In the genomic region with DNA sequence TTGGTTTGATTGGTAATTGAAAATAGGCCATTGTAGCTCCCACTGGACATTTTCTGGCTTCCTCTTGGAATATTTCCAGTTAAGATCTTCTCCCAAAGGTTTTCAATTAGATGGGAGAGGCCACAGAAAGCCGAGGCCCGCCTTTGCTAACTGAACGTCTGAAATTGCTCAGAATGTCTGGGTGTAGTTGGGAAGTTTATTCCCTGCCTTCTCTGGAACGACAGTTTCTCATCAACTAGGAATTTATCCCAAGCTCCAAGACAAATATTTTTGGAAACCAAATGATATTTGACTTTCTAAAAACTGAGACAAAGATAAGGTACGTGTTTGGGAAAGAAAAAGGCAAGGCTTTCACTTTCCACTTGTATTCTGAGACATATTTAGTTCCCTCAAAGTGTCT, we compare ENCODE assay signal across 18 mouse cellular contexts.
DNase-seq lines count a peak whose midpoint lies in the region; ATAC-seq lines count a peak whose summit lies in the region.
"Had no signal": no experiment of that assay in that cellular context is flagged by ENCODE, and none has a peak within 500 bp of the region (broad histone marks: within the 10 kb centered on the region; RNA-seq: fewer than 3 reads in every experiment).

No protein-coding gene starts in this region.

- no peak overlapping the region for H3K27ac ChIP-seq in heart, embryonic 11.5 days (ENCODE audit: low read depth, low read length)
- peak overlapping the region; percentile 40; the same call in 1 of the 2 replicates for H3K27ac ChIP-seq in lung, embryonic 16.5 days (ENCODE audit: low read length)
- H3K27ac ChIP-seq in heart, embryonic 16.5 days (ENCODE audit: low read length): peak overlapping the region; percentile 54
- H3K27ac ChIP-seq in midbrain, embryonic 14.5 days (replicated peaks; ENCODE audit: low read depth, low read length): no peak overlapping the region
- H3K27ac ChIP-seq: hindbrain, embryonic 13.5 days; intestine, embryonic 15.5 days; liver, embryonic 13.5 days; neural tube, embryonic 12.5 days had no signal

- WGBS in heart, embryonic 11.5 days (ENCODE audit: insufficient replicate concordance): 58% methylated on average over 5 of the region's 5 CpGs
- 31% methylated on average over 5 of the region's 5 CpGs for WGBS in lung, embryonic 16.5 days
- WGBS in heart, embryonic 16.5 days: 46% methylated on average over 5 of the region's 5 CpGs
- WGBS in midbrain, embryonic 14.5 days: 83% methylated on average over 5 of the region's 5 CpGs

- no peaks in the 10 kb centered on the region for H3K4me1 ChIP-seq in heart, embryonic 11.5 days (ENCODE audit: control insufficient read depth, insufficient read depth, low read length)
- 0 out of 2 replicates have a peak, but pooled peaks cover 2% of the 10 kb centered on the region for H3K4me1 ChIP-seq in lung, embryonic 16.5 days (replicated peaks; ENCODE audit: control insufficient read depth, insufficient read depth, low read length)
- H3K4me1 ChIP-seq in heart, embryonic 16.5 days (ENCODE audit: control insufficient read depth, insufficient read depth, low read length): peaks cover 2% of the 10 kb centered on the region; the same call in 1 of the 2 replicates
- H3K4me1 ChIP-seq in midbrain, embryonic 14.5 days (ENCODE audit: control insufficient read depth, insufficient read depth, low read length): no peaks in the 10 kb centered on the region
- H3K4me1 ChIP-seq: hindbrain, embryonic 13.5 days; intestine, embryonic 15.5 days; liver, embryonic 13.5 days; megakaryocyte, embryonic 14.5 days; neural tube, embryonic 12.5 days had no signal

- H3K9ac ChIP-seq in heart, embryonic 11.5 days (ENCODE audit: low read depth, low read length): no peak overlapping the region
- no peak overlapping the region for H3K9ac ChIP-seq in lung, embryonic 16.5 days (ENCODE audit: low read length)
- no peak overlapping the region for H3K9ac ChIP-seq in heart, embryonic 16.5 days (ENCODE audit: low read length)
- no peak overlapping the region for H3K9ac ChIP-seq in midbrain, embryonic 14.5 days (replicated peaks; ENCODE audit: low read length)
- H3K9ac ChIP-seq: hindbrain, embryonic 13.5 days; intestine, embryonic 15.5 days; liver, embryonic 13.5 days; neural tube, embryonic 12.5 days had no signal

- no peaks in the 10 kb centered on the region for H3K27me3 ChIP-seq in heart, embryonic 11.5 days (ENCODE audit: control insufficient read depth, insufficient read depth, low read length)
- H3K27me3 ChIP-seq in lung, embryonic 16.5 days (ENCODE audit: control insufficient read depth, insufficient read depth, low read depth, low read length): no peaks in the 10 kb centered on the region
- H3K27me3 ChIP-seq in heart, embryonic 16.5 days (ENCODE audit: control insufficient read depth, insufficient read depth, low read length): no peaks in the 10 kb centered on the region
- H3K27me3 ChIP-seq in midbrain, embryonic 14.5 days (ENCODE audit: control insufficient read depth, insufficient read depth, low read length): no peaks in the 10 kb centered on the region
- H3K27me3 ChIP-seq: hindbrain, embryonic 13.5 days; intestine, embryonic 15.5 days; liver, embryonic 13.5 days; megakaryocyte, embryonic 14.5 days; neural tube, embryonic 12.5 days had no signal

- no peak overlapping the region for H3K4me3 ChIP-seq in heart, embryonic 11.5 days (ENCODE audit: low read depth, low read length)
- H3K4me3 ChIP-seq in lung, embryonic 16.5 days (ENCODE audit: low read length): no peak overlapping the region
- no peak overlapping the region for H3K4me3 ChIP-seq in heart, embryonic 16.5 days (ENCODE audit: low read length)
- H3K4me3 ChIP-seq in midbrain, embryonic 14.5 days (replicated peaks; ENCODE audit: low read depth, low read length): no peak overlapping the region
- H3K4me3 ChIP-seq: hindbrain, embryonic 13.5 days; intestine, embryonic 15.5 days; liver, embryonic 13.5 days; megakaryocyte, embryonic 14.5 days; neural tube, embryonic 12.5 days had no signal

- H3K4me2 ChIP-seq in heart, embryonic 11.5 days: no peak overlapping the region
- H3K4me2 ChIP-seq in lung, embryonic 16.5 days (ENCODE audit: low read depth, low read length): no peak overlapping the region
- no peak overlapping the region for H3K4me2 ChIP-seq in heart, embryonic 16.5 days (ENCODE audit: low read depth, low read length)
- H3K4me2 ChIP-seq in midbrain, embryonic 14.5 days (ENCODE audit: low read length): no peak overlapping the region
- H3K4me2 ChIP-seq: hindbrain, embryonic 13.5 days; intestine, embryonic 15.5 days; liver, embryonic 13.5 days; neural tube, embryonic 12.5 days had no signal

- peak; percentile 88 for DNase-seq in heart, adult 11 months
- no peak for DNase-seq in lung, adult 18-20 months
- DNase-seq in left cerebral cortex, adult 18-20 months (ENCODE audit: low spot score in 2 of 2): no peak
- no peak for DNase-seq in cerebellum, adult 11-12 months
- DNase-seq in midbrain, embryonic 14.5 days: no peak
- DNase-seq: cerebellum, adult 11 months; layer of hippocampus, postnatal 36 days; left cerebral cortex, postnatal 4 days; liver, embryonic 13.5 days; right cerebral cortex, postnatal 25 days had no signal

- H3K36me3 ChIP-seq in heart, embryonic 11.5 days (ENCODE audit: control insufficient read depth, insufficient read depth, low read length): no peaks in the 10 kb centered on the region
- no peaks in the 10 kb centered on the region for H3K36me3 ChIP-seq in lung, embryonic 16.5 days (ENCODE audit: control insufficient read depth, insufficient read depth, low read length)
- no peaks in the 10 kb centered on the region for H3K36me3 ChIP-seq in heart, embryonic 16.5 days (ENCODE audit: control insufficient read depth, insufficient read depth)
- no peaks in the 10 kb centered on the region for H3K36me3 ChIP-seq in midbrain, embryonic 14.5 days (ENCODE audit: control insufficient read depth, insufficient read depth, low read length)
- H3K36me3 ChIP-seq: hindbrain, embryonic 13.5 days; intestine, embryonic 15.5 days; liver, embryonic 13.5 days; neural tube, embryonic 12.5 days had no signal

- H3K9me3 ChIP-seq in heart, embryonic 11.5 days (replicated peaks; ENCODE audit: control insufficient read depth, low read length): no peaks in the 10 kb centered on the region
- H3K9me3 ChIP-seq in lung, embryonic 16.5 days (ENCODE audit: control insufficient read depth, low read length): no peaks in the 10 kb centered on the region
- H3K9me3 ChIP-seq in heart, embryonic 16.5 days (replicated peaks; ENCODE audit: control insufficient read depth, low read length): no peaks in the 10 kb centered on the region
- H3K9me3 ChIP-seq in midbrain, embryonic 14.5 days (ENCODE audit: control insufficient read depth, low read length): no peaks in the 10 kb centered on the region
- H3K9me3 ChIP-seq: hindbrain, embryonic 13.5 days; intestine, embryonic 15.5 days; liver, embryonic 13.5 days; neural tube, embryonic 12.5 days had no signal

- no peak for ATAC-seq in heart, embryonic 11.5 days (replicated peaks; ENCODE audit: insufficient number of reproducible peaks, low FRiP score, low TSS enrichment)
- ATAC-seq in lung, embryonic 16.5 days (ENCODE audit: low read depth): no peak
- no peak for ATAC-seq in heart, embryonic 16.5 days (replicated peaks; ENCODE audit: extremely low read depth, insufficient read depth, low FRiP score)
- ATAC-seq in midbrain, embryonic 14.5 days (ENCODE audit: low FRiP score, low TSS enrichment): no peak
- ATAC-seq: forebrain, embryonic 16.5 days; intestine, embryonic 15.5 days had no signal

Comparison
In these comparisons a context has a peak if more than half of its experiments do, and no peak if none do; other contexts are left out.
1. H3K27ac ChIP-seq: peak in lung, embryonic 16.5 days (single experiment) and heart, embryonic 16.5 days (single experiment); none in heart, embryonic 11.5 days (single experiment) and midbrain, embryonic 14.5 days (single experiment).